Mouse (Mus musculus) heart, postnatal 4 days (tissue): Measurements from ENCODE around the gene Agtr1a. TPM values are rescaled to one million over a fixed set of nuclear protein-coding genes. Genes with fewer than 3 reads are reported as not detected.

Source experiments
- DNase-seq: peaks from one replicate; pipeline ENCODE4 v3.0.0; 2021
- total RNA-seq, 2 experiments: library from RNA; stranded (reverse); gene quantifications; 2 replicates each; pipeline ENCODE4 v1.2.3; 2021

Gene Agtr1a
- total RNA-seq, result 10 to 100 TPM; 31.9 to 37.2 TPM

- DNase-seq, result peak; percentile 74
Measured at GRCm38 (mm10) chr13:30336148-30336801, at the start of gene Agtr1a. TSS of gene Agtr1a (plus strand) at chr13:30336441.

GRCm38 (mm10) chr13:30310221-30310620 is 26.0 kb upstream of the Agtr1a start:
- no peak for DNase-seq

- no peak for DNase-seq
Measured at GRCm38 (mm10) chr13:30324669-30325346, 11.4 kb upstream of the Agtr1a start.

GRCm38 (mm10) chr13:30331061-30331460 is 5.2 kb upstream of the Agtr1a start:
- no peak for DNase-seq

GRCm38 (mm10) chr13:30331851-30332250 is 4.4 kb upstream of the Agtr1a start:
- DNase-seq, result no peak

- DNase-seq, result peak; percentile 77
Measured at GRCm38 (mm10) chr13:30332581-30332980, 3.7 kb upstream of the Agtr1a start.

GRCm38 (mm10) chr13:30334667-30335066 is 1.6 kb upstream of the Agtr1a start:
- DNase-seq, result no peak

GRCm38 (mm10) chr13:30336913-30337312 is 672 bp downstream of the Agtr1a start:
- peak; percentile 9 for DNase-seq

GRCm38 (mm10) chr13:30337646-30338045 is 1.4 kb downstream of the Agtr1a start:
- DNase-seq, result no peak

- no peak for DNase-seq
Measured at GRCm38 (mm10) chr13:30338576-30338975, 2.3 kb downstream of the Agtr1a start.

GRCm38 (mm10) chr13:30339927-30340326 is 3.7 kb downstream of the Agtr1a start:
- no peak for DNase-seq

- DNase-seq, result no peak
Measured at GRCm38 (mm10) chr13:30341987-30342898, 6.0 kb downstream of the Agtr1a start.

- peak; percentile 54 for DNase-seq
Measured at GRCm38 (mm10) chr13:30345427-30345913, 9.2 kb downstream of the Agtr1a start.

GRCm38 (mm10) chr13:30346881-30347280 is 10.6 kb downstream of the Agtr1a start:
- no peak for DNase-seq

- DNase-seq, result no peak
Measured at GRCm38 (mm10) chr13:30348306-30348705, 12.1 kb downstream of the Agtr1a start.

GRCm38 (mm10) chr13:30351966-30352365 is 15.7 kb downstream of the Agtr1a start:
- DNase-seq, result no peak

GRCm38 (mm10) chr13:30354991-30355580 is 18.8 kb downstream of the Agtr1a start:
- DNase-seq, result no peak

GRCm38 (mm10) chr13:30355979-30356378 is 19.7 kb downstream of the Agtr1a start:
- DNase-seq, result no peak

- DNase-seq, result no peak
Measured at GRCm38 (mm10) chr13:30358456-30359168, 22.4 kb downstream of the Agtr1a start.

GRCm38 (mm10) chr13:30359886-30360285 is 23.6 kb downstream of the Agtr1a start:
- DNase-seq, result no peak

GRCm38 (mm10) chr13:30361002-30361401 is 24.8 kb downstream of the Agtr1a start:
- DNase-seq, result no peak

- DNase-seq, result no peak
Measured at GRCm38 (mm10) chr13:30362048-30362447, 25.8 kb downstream of the Agtr1a start.
